14 mouse cellular contexts compared by ENCODE assay signal in the genomic region with DNA sequence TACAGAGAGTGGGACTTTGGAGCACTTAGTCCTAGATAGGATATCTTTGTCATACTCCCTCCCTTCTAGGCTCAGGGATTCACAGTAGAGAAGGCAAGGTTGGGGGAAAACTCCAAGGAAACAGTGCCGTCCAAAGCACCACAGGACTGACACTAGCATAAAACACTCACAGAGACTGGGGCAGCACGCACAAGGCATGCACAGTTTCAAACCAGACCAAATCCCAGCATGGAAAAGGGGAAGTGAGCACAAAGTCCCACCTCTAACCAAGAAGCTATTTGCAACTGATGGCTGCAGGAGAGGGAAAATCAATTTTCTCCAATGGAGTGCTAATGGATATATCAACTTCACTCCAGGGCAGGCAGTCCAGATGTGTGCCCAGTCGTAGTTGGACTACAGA.
"Had no signal": no experiment of that assay in that cellular context is flagged by ENCODE, and none has a peak within 500 bp of the region (broad histone marks: within the 10 kb centered on the region; RNA-seq: fewer than 3 reads in every experiment).

No protein-coding gene starts in this region.

- H3K9ac ChIP-seq: lung, embryonic 14.5 days; midbrain, embryonic 12.5 days; midbrain, embryonic 15.5 days; neural tube, embryonic 12.5 days; stomach, embryonic 15.5 days had no signal

- H3K27ac ChIP-seq: midbrain, embryonic 10.5 days; midbrain, embryonic 12.5 days; midbrain, embryonic 15.5 days; neural tube, embryonic 12.5 days; stomach, embryonic 15.5 days; stomach, postnatal 0 days had no signal

- H3K4me1 ChIP-seq: midbrain, embryonic 10.5 days; midbrain, embryonic 12.5 days; midbrain, embryonic 15.5 days; neural tube, embryonic 12.5 days; stomach, embryonic 15.5 days had no signal

- DNase-seq: lung, adult 18-20 months; lung, embryonic 14.5 days; lung, postnatal 10 days; lung, postnatal 4 days; right cerebral cortex, postnatal 14 days; thymus, adult 2 months; thymus, postnatal 25 days; thymus, postnatal 4 days had no signal

- H3K9me3 ChIP-seq: midbrain, embryonic 10.5 days; midbrain, embryonic 12.5 days; midbrain, embryonic 15.5 days; neural tube, embryonic 12.5 days; stomach, embryonic 15.5 days had no signal

- H3K36me3 ChIP-seq: stomach, embryonic 15.5 days had no signal

- H3K4me3 ChIP-seq: midbrain, embryonic 10.5 days; midbrain, embryonic 12.5 days; midbrain, embryonic 15.5 days; neural tube, embryonic 12.5 days; stomach, embryonic 15.5 days had no signal

- H3K4me2 ChIP-seq: lung, embryonic 14.5 days; midbrain, embryonic 12.5 days; midbrain, embryonic 15.5 days; neural tube, embryonic 12.5 days; stomach, embryonic 15.5 days had no signal

- ATAC-seq: midbrain, embryonic 15.5 days had no signal

- H3K27me3 ChIP-seq: midbrain, embryonic 12.5 days; midbrain, embryonic 15.5 days; neural tube, embryonic 12.5 days; stomach, embryonic 15.5 days had no signal
